Mouse (Mus musculus): ENCODE data around the gene Rab31.

Rab31 gene

GRCm38 (mm10) chr17:65771951-65772934, at the start of gene Rab31:
Gene Rab31 (minus strand): TSS chr17:65772752.
- peak; percentile 86 for DNase-seq

GRCm38 (mm10) chr17:65820197-65820596, 47.6 kb upstream of the Rab31 start:
- no peak for DNase-seq

- no peak for DNase-seq
Observed at GRCm38 (mm10) chr17:65813763-65814162, 41.2 kb upstream of the Rab31 start.

GRCm38 (mm10) chr17:65811032-65811431, 38.5 kb upstream of the Rab31 start:
- DNase-seq = no peak

- no peak for DNase-seq
Observed at GRCm38 (mm10) chr17:65806416-65806815, 33.9 kb upstream of the Rab31 start.

- no peak for DNase-seq
Observed at GRCm38 (mm10) chr17:65805966-65806365, 33.4 kb upstream of the Rab31 start.

- DNase-seq = no peak
Observed at GRCm38 (mm10) chr17:65802026-65802425, 29.5 kb upstream of the Rab31 start.

- no peak for DNase-seq
Observed at GRCm38 (mm10) chr17:65800451-65800850, 27.9 kb upstream of the Rab31 start.

GRCm38 (mm10) chr17:65799353-65799752, 26.8 kb upstream of the Rab31 start:
- DNase-seq = no peak

GRCm38 (mm10) chr17:65798446-65798845, 25.9 kb upstream of the Rab31 start:
- no peak for DNase-seq

- DNase-seq = no peak
Observed at GRCm38 (mm10) chr17:65796056-65796455, 23.5 kb upstream of the Rab31 start.

GRCm38 (mm10) chr17:65794096-65794850, 21.7 kb upstream of the Rab31 start:
- no peak for DNase-seq

GRCm38 (mm10) chr17:65793307-65793930, 20.9 kb upstream of the Rab31 start:
- DNase-seq = no peak

- no peak for DNase-seq
Observed at GRCm38 (mm10) chr17:65791161-65791560, 18.6 kb upstream of the Rab31 start.

GRCm38 (mm10) chr17:65789576-65789975, 17.0 kb upstream of the Rab31 start:
- DNase-seq = no peak

- DNase-seq = no peak
Observed at GRCm38 (mm10) chr17:65788542-65789291, 16.2 kb upstream of the Rab31 start.

- DNase-seq = no peak
Observed at GRCm38 (mm10) chr17:65787261-65787660, 14.7 kb upstream of the Rab31 start.

GRCm38 (mm10) chr17:65786225-65786624, 13.7 kb upstream of the Rab31 start:
- DNase-seq = peak; percentile 30

GRCm38 (mm10) chr17:65785707-65786106, 13.2 kb upstream of the Rab31 start:
- DNase-seq = no peak

- DNase-seq = no peak
Observed at GRCm38 (mm10) chr17:65784610-65785140, 12.1 kb upstream of the Rab31 start.

GRCm38 (mm10) chr17:65783182-65784161, 10.9 kb upstream of the Rab31 start:
- DNase-seq = peak; percentile 82
